Mouse (Mus musculus): ENCODE results near the gene Adh6b. TPM values are rescaled to one million over a fixed set of nuclear protein-coding genes. Genes with fewer than 3 reads are reported as not detected.

The Adh6b gene
- polyA plus RNA-seq, 1 experiment from 2014 or later: not detected

DNA sequence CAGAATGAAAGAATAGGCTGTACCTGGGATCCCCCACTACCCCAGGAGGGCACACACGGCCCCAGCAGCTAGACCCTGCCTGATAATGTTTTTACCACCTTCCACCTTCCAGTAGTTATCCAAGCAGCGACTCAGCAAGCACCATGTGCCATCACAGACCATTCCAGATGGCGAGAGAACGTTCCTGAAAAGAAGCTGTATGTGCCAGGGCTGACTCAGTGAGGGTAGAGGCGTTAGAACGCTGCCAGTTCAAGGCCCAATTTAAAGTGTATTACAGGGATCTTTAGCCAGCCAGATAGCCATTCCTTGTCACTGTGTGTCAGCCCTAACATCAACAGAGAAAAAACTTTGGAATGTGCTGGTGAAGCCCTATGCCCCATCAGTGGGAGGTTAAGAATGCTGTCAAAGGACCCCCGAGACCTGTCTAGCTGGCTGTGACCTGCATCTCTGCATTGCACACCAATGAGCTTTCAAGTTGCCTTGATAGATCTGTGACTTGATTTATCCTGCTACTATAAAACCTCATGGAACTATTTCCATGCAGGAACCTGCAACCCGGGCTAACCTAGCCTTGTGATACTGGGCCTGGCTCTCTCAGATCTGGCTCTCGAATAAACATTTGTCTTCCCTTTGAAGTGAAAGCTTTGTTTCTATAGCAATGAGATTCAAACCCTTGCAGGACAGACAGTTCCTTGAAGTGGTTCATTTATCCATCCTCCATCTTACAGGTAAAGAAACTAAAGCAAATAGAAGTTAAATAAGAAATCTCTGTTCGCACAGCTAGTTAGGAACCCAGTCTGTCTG is 35.9 kb upstream of the Adh6b start:
- no peak for TF ChIP-seq CTCF (IDR thresholded peaks at IDR 0.05; ENCODE audit: low read depth)
- 41% methylated on average over 10 of the region's 10 CpGs for WGBS
- Histone ChIP-seq H3K36me3 (ENCODE audit: control insufficient read depth, insufficient read depth) (no peaks in the 10 kb centered on the region), H3K27me3 (replicated peaks; ENCODE audit: control insufficient read depth, insufficient read depth, low read length) (no peaks in the 10 kb centered on the region), H3K9ac (ENCODE audit: low read depth, low read length) (no peak overlapping the region), H3K4me1 (replicated peaks; ENCODE audit: control insufficient read depth, insufficient read depth, low read length) (peaks cover 4% of the 10 kb centered on the region), H3K9me3 (ENCODE audit: control insufficient read depth) (no peaks in the 10 kb centered on the region), H3K27ac (ENCODE audit: low read depth, low read length) (no peak overlapping the region), H3K4me2 (replicated peaks; ENCODE audit: low read depth) (peak overlapping the region; percentile 60), H3K4me3 (ENCODE audit: low read depth, low read length) (no peak overlapping the region)
- no peak for ATAC-seq

GRCm38 (mm10) chr3:138306290-138306683 is 35.3 kb upstream of the Adh6b start:
- Histone ChIP-seq H3K4me1 (replicated peaks; ENCODE audit: control insufficient read depth, insufficient read depth, low read length) (peaks cover 4% of the 10 kb centered on the region), H3K27ac (ENCODE audit: low read depth, low read length) (no peak overlapping the region), H3K36me3 (ENCODE audit: control insufficient read depth, insufficient read depth) (no peaks in the 10 kb centered on the region), H3K4me3 (ENCODE audit: low read depth, low read length) (no peak overlapping the region), H3K4me2 (replicated peaks; ENCODE audit: low read depth) (peak overlapping the region; percentile 60), H3K9ac (ENCODE audit: low read depth, low read length) (no peak overlapping the region), H3K27me3 (replicated peaks; ENCODE audit: control insufficient read depth, insufficient read depth, low read length) (no peaks in the 10 kb centered on the region), H3K9me3 (ENCODE audit: control insufficient read depth) (no peaks in the 10 kb centered on the region)
- peak; percentile 60 for ATAC-seq
- WGBS: 11% methylated on average over 8 of the region's 8 CpGs
- TF ChIP-seq CTCF (IDR thresholded peaks at IDR 0.05; ENCODE audit: low read depth): no peak

DNA sequence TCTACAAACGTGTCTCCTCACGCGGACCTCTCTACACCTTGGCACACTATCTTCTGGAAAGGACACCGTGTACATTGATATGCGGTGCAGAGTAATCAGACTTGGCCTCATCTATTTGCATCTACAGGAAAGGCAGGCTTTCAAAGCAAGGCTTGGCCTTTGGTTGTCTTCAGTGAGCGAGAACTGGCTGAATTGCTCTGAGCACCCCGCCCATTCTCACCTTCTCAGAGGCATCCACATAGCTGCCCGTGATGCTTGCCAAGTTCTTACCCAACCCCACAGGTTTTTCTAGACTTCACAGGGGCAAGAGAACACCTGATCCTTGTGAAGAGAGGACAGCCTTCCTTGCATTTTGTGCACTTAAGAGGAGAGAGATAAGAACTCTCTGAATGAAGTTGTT is 31.7 kb upstream of the Adh6b start:
- Histone ChIP-seq H3K36me3 (ENCODE audit: control insufficient read depth, insufficient read depth) (no peaks in the 10 kb centered on the region), H3K4me2 (replicated peaks; ENCODE audit: low read depth) (no peak overlapping the region), H3K27me3 (replicated peaks; ENCODE audit: control insufficient read depth, insufficient read depth, low read length) (no peaks in the 10 kb centered on the region), H3K4me1 (replicated peaks; ENCODE audit: control insufficient read depth, insufficient read depth, low read length) (no peaks in the 10 kb centered on the region), H3K27ac (ENCODE audit: low read depth, low read length) (no peak overlapping the region), H3K4me3 (ENCODE audit: low read depth, low read length) (no peak overlapping the region), H3K9ac (ENCODE audit: low read depth, low read length) (no peak overlapping the region), H3K9me3 (ENCODE audit: control insufficient read depth) (no peaks in the 10 kb centered on the region)
- WGBS: 45% methylated on average over 8 of the region's 8 CpGs
- ATAC-seq: no peak
- no peak for TF ChIP-seq CTCF (IDR thresholded peaks at IDR 0.05; ENCODE audit: low read depth)

DNA sequence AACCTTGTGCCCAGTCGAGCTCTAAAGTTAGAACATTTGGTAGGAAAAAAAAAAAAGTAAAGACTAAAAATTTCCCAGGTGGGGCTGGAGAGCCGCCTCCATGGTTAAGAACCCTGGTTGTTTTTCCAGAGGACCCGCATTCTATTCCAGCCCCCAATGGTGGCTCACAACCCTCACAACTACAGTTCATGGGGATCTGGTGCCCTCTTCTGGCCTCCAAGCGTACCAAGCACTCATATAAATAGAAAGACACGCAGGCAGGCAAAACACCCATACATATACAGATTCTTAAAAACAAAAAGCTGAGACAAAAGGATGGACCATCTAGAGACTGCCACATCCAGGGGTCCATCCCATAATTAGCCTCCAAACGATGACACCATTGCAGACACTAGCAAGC is 30.6 kb upstream of the Adh6b start:
- WGBS: 91% methylated on average over 6 of the region's 6 CpGs
- H3K9me3 ChIP-seq (ENCODE audit: control insufficient read depth): no peaks in the 10 kb centered on the region
- H3K9ac ChIP-seq (ENCODE audit: low read depth, low read length): no peak overlapping the region
- H3K27me3 ChIP-seq (replicated peaks; ENCODE audit: control insufficient read depth, insufficient read depth, low read length): no peaks in the 10 kb centered on the region
- H3K27ac ChIP-seq (ENCODE audit: low read depth, low read length): no peak overlapping the region
- no peaks in the 10 kb centered on the region for H3K4me1 ChIP-seq (replicated peaks; ENCODE audit: control insufficient read depth, insufficient read depth, low read length)
- TF ChIP-seq CTCF (IDR thresholded peaks at IDR 0.05; ENCODE audit: low read depth): peak; percentile 63
- ATAC-seq: no peak
- H3K36me3 ChIP-seq (ENCODE audit: control insufficient read depth, insufficient read depth): no peaks in the 10 kb centered on the region
- no peak overlapping the region for H3K4me2 ChIP-seq (replicated peaks; ENCODE audit: low read depth)
- H3K4me3 ChIP-seq (ENCODE audit: low read depth, low read length): no peak overlapping the region

- Histone ChIP-seq H3K4me2 (replicated peaks; ENCODE audit: low read depth) (0 out of 2 replicates have a peak within 1 kb of the TSS, but pooled peaks have one; percentile 14), H3K27ac (ENCODE audit: low read depth, low read length) (0 out of 2 replicates have a peak within 1 kb of the TSS, but pooled peaks have one; percentile 5), H3K36me3 (ENCODE audit: control insufficient read depth, insufficient read depth) (no peaks in the 10 kb centered on the region), H3K4me1 (replicated peaks; ENCODE audit: control insufficient read depth, insufficient read depth, low read length) (no peaks in the 10 kb centered on the region), H3K9ac (ENCODE audit: low read depth, low read length) (no peak within 1 kb of the TSS), H3K27me3 (replicated peaks; ENCODE audit: control insufficient read depth, insufficient read depth, low read length) (no peaks in the 10 kb centered on the region), H3K9me3 (ENCODE audit: control insufficient read depth) (no peaks in the 10 kb centered on the region), H3K4me3 (ENCODE audit: low read depth, low read length) (no peak within 1 kb of the TSS)
- 44% methylated on average over 5 of the region's 5 CpGs for WGBS
- no peak for TF ChIP-seq CTCF (IDR thresholded peaks at IDR 0.05; ENCODE audit: low read depth)
- peak; percentile 92 for ATAC-seq
Observed at GRCm38 (mm10) chr3:138312965-138313364, 28.6 kb upstream of the Adh6b start, which contains the start of gene Adh6a. TSS of gene Adh6a (plus strand) at chr3:138313286.

- no peak for ATAC-seq
- no peaks in the 10 kb centered on the region for H3K27me3 ChIP-seq (replicated peaks; ENCODE audit: control insufficient read depth, insufficient read depth, low read length)
- no peak overlapping the region for H3K4me3 ChIP-seq (ENCODE audit: low read depth, low read length)
- no peaks in the 10 kb centered on the region for H3K4me1 ChIP-seq (replicated peaks; ENCODE audit: control insufficient read depth, insufficient read depth, low read length)
- no peak overlapping the region for H3K27ac ChIP-seq (ENCODE audit: low read depth, low read length)
- WGBS: 85% methylated on average over 2 of the region's 2 CpGs
- no peak for TF ChIP-seq CTCF (IDR thresholded peaks at IDR 0.05; ENCODE audit: low read depth)
- H3K4me2 ChIP-seq (replicated peaks; ENCODE audit: low read depth): no peak overlapping the region
- no peaks in the 10 kb centered on the region for H3K9me3 ChIP-seq (ENCODE audit: control insufficient read depth)
- no peak overlapping the region for H3K9ac ChIP-seq (ENCODE audit: low read depth, low read length)
- H3K36me3 ChIP-seq (ENCODE audit: control insufficient read depth, insufficient read depth): no peaks in the 10 kb centered on the region
Observed at GRCm38 (mm10) chr3:138316908-138317472, 24.6 kb upstream of the Adh6b start.
